Mouse (Mus musculus): Measurements from ENCODE around the gene Ciz1. TPM values are rescaled to one million over a fixed set of nuclear protein-coding genes. Genes with fewer than 3 reads are reported as not detected.
A peak's percentile ranks its signal among the peaks of the same experiment; 100 is the strongest.

The Ciz1 gene
- 171 and 184 TPM in 2 replicates for polyA plus RNA-seq (2012; rRNA removed)

GRCm38 (mm10) chr2:32352151-32353006 lies at the start of gene Ciz1:
Gene Ciz1 (plus strand): TSS chr2:32352327.
- Histone ChIP-seq H3K4me1 (ENCODE audit: control insufficient read depth, insufficient read depth, low read length) (peaks cover 5% of the 10 kb centered on the region), H3K4me3 (ENCODE audit: insufficient read depth, low read length) (peak within 1 kb of the TSS; percentile 88), H3K27ac (ENCODE audit: insufficient read depth, low read length) (peak within 1 kb of the TSS; percentile 97)
- TF ChIP-seq POLR2A (IDR thresholded peaks at IDR 0.05; ENCODE audit: extremely low read depth, insufficient read depth, low read length) (peak; percentile 54; the same call in 1 of the 2 replicates), CTCF (IDR thresholded peaks at IDR 0.05; ENCODE audit: extremely low read depth, insufficient read depth, low read length) (no peak)

GRCm38 (mm10) chr2:32302952-32303351 lies 49.2 kb upstream of the Ciz1 start:
- TF ChIP-seq POLR2A (IDR thresholded peaks at IDR 0.05; ENCODE audit: extremely low read depth, insufficient read depth, low read length) (no peak), CTCF (IDR thresholded peaks at IDR 0.05; ENCODE audit: extremely low read depth, insufficient read depth, low read length) (0 out of 2 replicates have a peak, but pooled peaks have one; percentile 17)
- Histone ChIP-seq H3K27ac (ENCODE audit: insufficient read depth, low read length) (no peak overlapping the region), H3K4me1 (ENCODE audit: control insufficient read depth, insufficient read depth, low read length) (0 out of 2 replicates have a peak, but pooled peaks cover 1% of the 10 kb centered on the region), H3K4me3 (ENCODE audit: insufficient read depth, low read length) (no peak overlapping the region)

GRCm38 (mm10) chr2:32304145-32304832 lies 47.8 kb upstream of the Ciz1 start:
- H3K4me3 ChIP-seq (ENCODE audit: insufficient read depth, low read length): no peak overlapping the region
- TF ChIP-seq POLR2A (IDR thresholded peaks at IDR 0.05; ENCODE audit: extremely low read depth, insufficient read depth, low read length) (no peak), CTCF (IDR thresholded peaks at IDR 0.05; ENCODE audit: extremely low read depth, insufficient read depth, low read length) (peak; percentile 78)
- H3K27ac ChIP-seq (ENCODE audit: insufficient read depth, low read length): no peak overlapping the region
- H3K4me1 ChIP-seq (ENCODE audit: control insufficient read depth, insufficient read depth, low read length): 0 out of 2 replicates have a peak, but pooled peaks cover 1% of the 10 kb centered on the region

GRCm38 (mm10) chr2:32305668-32306067 lies 46.5 kb upstream of the Ciz1 start:
- no peak for TF ChIP-seq POLR2A (IDR thresholded peaks at IDR 0.05; ENCODE audit: extremely low read depth, insufficient read depth, low read length)
- TF ChIP-seq CTCF (IDR thresholded peaks at IDR 0.05; ENCODE audit: extremely low read depth, insufficient read depth, low read length): no peak
- Histone ChIP-seq H3K27ac (ENCODE audit: insufficient read depth, low read length) (no peak overlapping the region), H3K4me3 (ENCODE audit: insufficient read depth, low read length) (no peak overlapping the region), H3K4me1 (ENCODE audit: control insufficient read depth, insufficient read depth, low read length) (no peaks in the 10 kb centered on the region)

- Histone ChIP-seq H3K4me3 (ENCODE audit: insufficient read depth, low read length) (no peak overlapping the region), H3K27ac (ENCODE audit: insufficient read depth, low read length) (no peak overlapping the region), H3K4me1 (ENCODE audit: control insufficient read depth, insufficient read depth, low read length) (no peaks in the 10 kb centered on the region)
- TF ChIP-seq CTCF (IDR thresholded peaks at IDR 0.05; ENCODE audit: extremely low read depth, insufficient read depth, low read length) (no peak), POLR2A (IDR thresholded peaks at IDR 0.05; ENCODE audit: extremely low read depth, insufficient read depth, low read length) (no peak)
Measured at GRCm38 (mm10) chr2:32306176-32306575, 46.0 kb upstream of the Ciz1 start.

GRCm38 (mm10) chr2:32307247-32307798 lies 44.8 kb upstream of the Ciz1 start:
- no peak overlapping the region for H3K4me3 ChIP-seq (ENCODE audit: insufficient read depth, low read length)
- no peak; the same call in 1 of the 2 replicates for TF ChIP-seq POLR2A (IDR thresholded peaks at IDR 0.05; ENCODE audit: extremely low read depth, insufficient read depth, low read length)
- TF ChIP-seq CTCF (IDR thresholded peaks at IDR 0.05; ENCODE audit: extremely low read depth, insufficient read depth, low read length): no peak
- H3K4me1 ChIP-seq (ENCODE audit: control insufficient read depth, insufficient read depth, low read length): peaks cover 2% of the 10 kb centered on the region; the same call in 1 of the 2 replicates
- no peak overlapping the region for H3K27ac ChIP-seq (ENCODE audit: insufficient read depth, low read length)

- Histone ChIP-seq H3K27ac (ENCODE audit: insufficient read depth, low read length) (no peak overlapping the region), H3K4me1 (ENCODE audit: control insufficient read depth, insufficient read depth, low read length) (peaks cover 2% of the 10 kb centered on the region; the same call in 1 of the 2 replicates), H3K4me3 (ENCODE audit: insufficient read depth, low read length) (no peak overlapping the region)
- TF ChIP-seq CTCF (IDR thresholded peaks at IDR 0.05; ENCODE audit: extremely low read depth, insufficient read depth, low read length): peak; percentile 88
- TF ChIP-seq POLR2A (IDR thresholded peaks at IDR 0.05; ENCODE audit: extremely low read depth, insufficient read depth, low read length): peak; percentile 15; the same call in 1 of the 2 replicates
Measured at GRCm38 (mm10) chr2:32307941-32308760, 44.0 kb upstream of the Ciz1 start.

GRCm38 (mm10) chr2:32308870-32309568 lies 43.1 kb upstream of the Ciz1 start:
- Histone ChIP-seq H3K4me3 (ENCODE audit: insufficient read depth, low read length) (no peak overlapping the region), H3K27ac (ENCODE audit: insufficient read depth, low read length) (no peak overlapping the region), H3K4me1 (ENCODE audit: control insufficient read depth, insufficient read depth, low read length) (peaks cover 2% of the 10 kb centered on the region; the same call in 1 of the 2 replicates)
- peak; percentile 41; the same call in 1 of the 2 replicates for TF ChIP-seq POLR2A (IDR thresholded peaks at IDR 0.05; ENCODE audit: extremely low read depth, insufficient read depth, low read length)
- TF ChIP-seq CTCF (IDR thresholded peaks at IDR 0.05; ENCODE audit: extremely low read depth, insufficient read depth, low read length): no peak
